ENCODE assay signal across 20 mouse cellular contexts in genomic region chr11:19811992-19812690, GRCm38 (mm10).
DNase-seq lines count a peak whose midpoint lies in the region; ATAC-seq and TF ChIP-seq lines count a peak whose summit lies in the region.
"Had no signal": no experiment of that assay in that cellular context is flagged by ENCODE, and none has a peak within 500 bp of the region (broad histone marks: within the 10 kb centered on the region; RNA-seq: fewer than 3 reads in every experiment).

No protein-coding gene starts in this region.

- H3K9ac ChIP-seq in forebrain, embryonic 11.5 days (ENCODE audit: low read length) = no peak overlapping the region
- H3K9ac ChIP-seq in forebrain, postnatal 0 days = no peak overlapping the region
- H3K9ac ChIP-seq in hindbrain, embryonic 13.5 days = no peak overlapping the region
- no peak overlapping the region for H3K9ac ChIP-seq in neural tube, embryonic 13.5 days
- no peak overlapping the region for H3K9ac ChIP-seq in intestine, embryonic 16.5 days (ENCODE audit: low read depth, low read length)
- H3K9ac ChIP-seq: intestine, embryonic 15.5 days; limb, embryonic 12.5 days had no signal

- no peak for DNase-seq in forebrain, embryonic 11.5 days (ENCODE audit: low spot score)
- DNase-seq in forebrain, postnatal 0 days = no peak
- no peak for DNase-seq in cerebellum, postnatal 4 days (ENCODE audit: low spot score in 2 of 2)
- DNase-seq: adrenal gland, postnatal 14 days; cerebellum, postnatal 10 days; gastrocnemius, postnatal 36 days; kidney, postnatal 14 days; layer of hippocampus, adult 9-11 months; lung, adult 2 months; retina, postnatal 1 day; thymus, postnatal 25 days had no signal

- TF ChIP-seq CTCF in forebrain, postnatal 0 days (IDR thresholded peaks at IDR 0.05; ENCODE audit: low read depth) = no peak

- H3K27ac ChIP-seq in forebrain, embryonic 11.5 days (ENCODE audit: low read depth, low read length) = peak overlapping the region; percentile 13; the same call in 1 of the 2 replicates
- H3K27ac ChIP-seq in forebrain, postnatal 0 days (ENCODE audit: low read depth, low read length) = no peak overlapping the region
- H3K27ac ChIP-seq in hindbrain, embryonic 13.5 days = no peak overlapping the region
- H3K27ac ChIP-seq in neural tube, embryonic 13.5 days (replicated peaks) = no peak overlapping the region
- H3K27ac ChIP-seq in intestine, embryonic 16.5 days (ENCODE audit: low read length) = no peak overlapping the region
- H3K27ac ChIP-seq: intestine, embryonic 15.5 days; limb, embryonic 12.5 days; stomach, postnatal 0 days had no signal

- no peak overlapping the region for H3K4me2 ChIP-seq in forebrain, embryonic 11.5 days (ENCODE audit: low read depth, low read length, severe bottlenecking)
- H3K4me2 ChIP-seq in forebrain, postnatal 0 days (ENCODE audit: low read depth) = no peak overlapping the region
- peak overlapping the region; percentile 25; the same call in 1 of the 2 replicates for H3K4me2 ChIP-seq in hindbrain, embryonic 13.5 days
- H3K4me2 ChIP-seq in neural tube, embryonic 13.5 days = no peak overlapping the region
- H3K4me2 ChIP-seq in intestine, embryonic 16.5 days (ENCODE audit: low read depth, low read length) = no peak overlapping the region
- H3K4me2 ChIP-seq: intestine, embryonic 15.5 days; limb, embryonic 12.5 days had no signal

- H3K36me3 ChIP-seq in forebrain, embryonic 11.5 days (ENCODE audit: control insufficient read depth, insufficient read depth, low read length) = no peaks in the 10 kb centered on the region
- H3K36me3 ChIP-seq in forebrain, postnatal 0 days (ENCODE audit: insufficient read depth) = no peaks in the 10 kb centered on the region
- H3K36me3 ChIP-seq in megakaryocyte, embryonic 14.5 days (replicated peaks; ENCODE audit: low read length) = no peaks in the 10 kb centered on the region
- no peaks in the 10 kb centered on the region for H3K36me3 ChIP-seq in hindbrain, embryonic 13.5 days
- no peaks in the 10 kb centered on the region for H3K36me3 ChIP-seq in neural tube, embryonic 13.5 days
- no peaks in the 10 kb centered on the region for H3K36me3 ChIP-seq in intestine, embryonic 16.5 days (ENCODE audit: control insufficient read depth, insufficient read depth, low read length)
- H3K36me3 ChIP-seq: G1E; intestine, embryonic 15.5 days; limb, embryonic 12.5 days had no signal

- no peaks in the 10 kb centered on the region for H3K9me3 ChIP-seq in forebrain, embryonic 11.5 days (ENCODE audit: control insufficient read depth, low read length)
- no peaks in the 10 kb centered on the region for H3K9me3 ChIP-seq in forebrain, postnatal 0 days (ENCODE audit: low read length)
- peaks cover 16% of the 10 kb centered on the region for H3K9me3 ChIP-seq in megakaryocyte, embryonic 14.5 days
- H3K9me3 ChIP-seq in hindbrain, embryonic 13.5 days = no peaks in the 10 kb centered on the region
- H3K9me3 ChIP-seq in neural tube, embryonic 13.5 days = no peaks in the 10 kb centered on the region
- no peaks in the 10 kb centered on the region for H3K9me3 ChIP-seq in intestine, embryonic 16.5 days (ENCODE audit: control insufficient read depth, low read length)
- H3K9me3 ChIP-seq: G1E; intestine, embryonic 15.5 days had no signal

- 0 out of 2 replicates have a peak, but pooled peaks cover 3% of the 10 kb centered on the region for H3K4me1 ChIP-seq in forebrain, embryonic 11.5 days (replicated peaks; ENCODE audit: control insufficient read depth, insufficient read depth, low read length)
- no peaks in the 10 kb centered on the region for H3K4me1 ChIP-seq in forebrain, postnatal 0 days (ENCODE audit: insufficient read depth)
- H3K4me1 ChIP-seq in megakaryocyte, embryonic 14.5 days = peaks cover 4% of the 10 kb centered on the region; the same call in 1 of the 2 replicates
- peaks cover 8% of the 10 kb centered on the region for H3K4me1 ChIP-seq in hindbrain, embryonic 13.5 days (replicated peaks)
- H3K4me1 ChIP-seq in neural tube, embryonic 13.5 days (replicated peaks) = peaks cover 7% of the 10 kb centered on the region; the same call in 1 of the 2 replicates
- no peaks in the 10 kb centered on the region for H3K4me1 ChIP-seq in intestine, embryonic 16.5 days (ENCODE audit: control insufficient read depth, insufficient read depth, low read length)
- H3K4me1 ChIP-seq: intestine, embryonic 15.5 days had no signal

- peak; percentile 51; the same call in 1 of the 2 replicates for ATAC-seq in forebrain, embryonic 11.5 days (replicated peaks; ENCODE audit: low FRiP score)
- no peak for ATAC-seq in forebrain, postnatal 0 days
- ATAC-seq in megakaryocyte, adult 5-6 weeks (ENCODE audit: poor library complexity, severe bottlenecking) = no peak
- ATAC-seq in hindbrain, embryonic 13.5 days (ENCODE audit: low FRiP score) = peak; percentile 39
- ATAC-seq in neural tube, embryonic 13.5 days (ENCODE audit: low read depth) = peak; percentile 59
- no peak for ATAC-seq in intestine, embryonic 16.5 days
- ATAC-seq: intestine, embryonic 15.5 days had no signal

- 14% methylated on average over 10 of the region's 10 CpGs for WGBS in forebrain, embryonic 11.5 days
- 20% methylated on average over 10 of the region's 10 CpGs for WGBS in forebrain, postnatal 0 days
- WGBS in hindbrain, embryonic 13.5 days = 20% methylated on average over 10 of the region's 10 CpGs
- 22% methylated on average over 10 of the region's 10 CpGs for WGBS in neural tube, embryonic 13.5 days
- WGBS in intestine, embryonic 16.5 days = 32% methylated on average over 10 of the region's 10 CpGs

- no peaks in the 10 kb centered on the region for H3K27me3 ChIP-seq in forebrain, embryonic 11.5 days (ENCODE audit: control insufficient read depth, insufficient read depth, low read length)
- H3K27me3 ChIP-seq in forebrain, postnatal 0 days (ENCODE audit: insufficient read depth, low read length) = no peaks in the 10 kb centered on the region
- H3K27me3 ChIP-seq in megakaryocyte, embryonic 14.5 days (replicated peaks) = peaks cover 11% of the 10 kb centered on the region
- no peaks in the 10 kb centered on the region for H3K27me3 ChIP-seq in hindbrain, embryonic 13.5 days
- no peaks in the 10 kb centered on the region for H3K27me3 ChIP-seq in neural tube, embryonic 13.5 days
- no peaks in the 10 kb centered on the region for H3K27me3 ChIP-seq in intestine, embryonic 16.5 days (replicated peaks; ENCODE audit: control insufficient read depth, insufficient read depth, low read length)
- H3K27me3 ChIP-seq: intestine, embryonic 15.5 days had no signal

- no peak overlapping the region for H3K4me3 ChIP-seq in forebrain, embryonic 11.5 days (ENCODE audit: low read depth, low read length)
- H3K4me3 ChIP-seq in forebrain, postnatal 0 days (ENCODE audit: low read depth, low read length) = no peak overlapping the region
- H3K4me3 ChIP-seq in megakaryocyte, embryonic 14.5 days (replicated peaks) = peak overlapping the region; percentile 53
- H3K4me3 ChIP-seq in hindbrain, embryonic 13.5 days = no peak overlapping the region
- no peak overlapping the region for H3K4me3 ChIP-seq in neural tube, embryonic 13.5 days
- H3K4me3 ChIP-seq in intestine, embryonic 16.5 days (ENCODE audit: low read length) = no peak overlapping the region
- H3K4me3 ChIP-seq: intestine, embryonic 15.5 days; limb, embryonic 12.5 days had no signal

Comparison
In these comparisons a context has a peak if more than half of its experiments do, and no peak if none do; other contexts are left out.
1. ATAC-seq: peak in forebrain, embryonic 11.5 days (single experiment), hindbrain, embryonic 13.5 days (single experiment) and neural tube, embryonic 13.5 days (single experiment); none in forebrain, postnatal 0 days (single experiment), megakaryocyte, adult 5-6 weeks (single experiment) and intestine, embryonic 16.5 days (single experiment).